Mouse (Mus musculus): ENCODE results near the gene Arhgap18.

The Arhgap18 gene

GRCm38 (mm10) chr10:26832068-26832467 is 78.8 kb downstream of the Arhgap18 start:
- no peak for DNase-seq (ENCODE audit: low read depth)

GRCm38 (mm10) chr10:26832669-26833249 is 79.5 kb downstream of the Arhgap18 start:
- no peak for DNase-seq (ENCODE audit: low read depth)

GRCm38 (mm10) chr10:26833393-26833792 is 80.2 kb downstream of the Arhgap18 start:
- no peak for DNase-seq (ENCODE audit: low read depth)

- DNase-seq (ENCODE audit: low read depth): no peak
Observed at GRCm38 (mm10) chr10:26849311-26849710, 96.1 kb downstream of the Arhgap18 start.

- no peak for DNase-seq (ENCODE audit: low read depth)
Observed at GRCm38 (mm10) chr10:26849854-26850253, 96.6 kb downstream of the Arhgap18 start.

GRCm38 (mm10) chr10:26854556-26855100 is 101.4 kb downstream of the Arhgap18 start:
- no peak for DNase-seq (ENCODE audit: low read depth)

GRCm38 (mm10) chr10:26855851-26856535 is 102.8 kb downstream of the Arhgap18 start:
- DNase-seq (ENCODE audit: low read depth): no peak

- DNase-seq (ENCODE audit: low read depth): no peak
Observed at GRCm38 (mm10) chr10:26857583-26857982, 104.4 kb downstream of the Arhgap18 start.

- no peak for DNase-seq (ENCODE audit: low read depth)
Observed at GRCm38 (mm10) chr10:26858537-26858936, 105.3 kb downstream of the Arhgap18 start.

- no peak for DNase-seq (ENCODE audit: low read depth)
Observed at GRCm38 (mm10) chr10:26861231-26861630, 108.0 kb downstream of the Arhgap18 start.

- DNase-seq (ENCODE audit: low read depth): no peak
Observed at GRCm38 (mm10) chr10:26862207-26862606, 109.0 kb downstream of the Arhgap18 start.

- DNase-seq (ENCODE audit: low read depth): no peak
Observed at GRCm38 (mm10) chr10:26863982-26864381, 110.8 kb downstream of the Arhgap18 start.

GRCm38 (mm10) chr10:26870802-26871201 is 117.6 kb downstream of the Arhgap18 start:
- DNase-seq (ENCODE audit: low read depth): no peak

GRCm38 (mm10) chr10:26877309-26877708 is 124.1 kb downstream of the Arhgap18 start:
- no peak for DNase-seq (ENCODE audit: low read depth)

- DNase-seq (ENCODE audit: low read depth): peak; percentile 2
Observed at GRCm38 (mm10) chr10:26878924-26879600, 125.8 kb downstream of the Arhgap18 start.

GRCm38 (mm10) chr10:26884949-26885348 is 131.7 kb downstream of the Arhgap18 start:
- DNase-seq (ENCODE audit: low read depth): no peak

GRCm38 (mm10) chr10:26889226-26889625 is 136.0 kb downstream of the Arhgap18 start:
- DNase-seq (ENCODE audit: low read depth): no peak

GRCm38 (mm10) chr10:26889754-26890153 is 136.5 kb downstream of the Arhgap18 start:
- no peak for DNase-seq (ENCODE audit: low read depth)

- DNase-seq (ENCODE audit: low read depth): peak; percentile 84
Observed at GRCm38 (mm10) chr10:26890269-26890955, 137.2 kb downstream of the Arhgap18 start.

GRCm38 (mm10) chr10:26893091-26893490 is 139.9 kb downstream of the Arhgap18 start:
- no peak for DNase-seq (ENCODE audit: low read depth)

- no peak for DNase-seq (ENCODE audit: low read depth)
Observed at GRCm38 (mm10) chr10:26895726-26896125, 142.5 kb downstream of the Arhgap18 start.

- DNase-seq (ENCODE audit: low read depth): no peak
Observed at GRCm38 (mm10) chr10:26900426-26900825, 147.2 kb downstream of the Arhgap18 start.
